Mouse (Mus musculus) pancreas, adult 10 weeks (tissue): Measurements from ENCODE around the gene Olfr1055. TPM values are rescaled to one million over a fixed set of nuclear protein-coding genes. Genes with fewer than 3 reads are reported as not detected.

Experiments used
- polyA plus RNA-seq: library from polyadenylated mRNA; stranded (reverse); fragments of 350-450 nt; fragmentation: Illumina TruSeq; extraction: RNeasy Lipid Tissue Mini Kit (QIAGEN cat#74804); gene quantifications from one replicate; pipeline ENCODE4 v1.2.3, GENCODE M21; 2015; ENCODE audit warnings: low read depth, low replicate concordance; ENCODE audit not compliant: insufficient read depth

The Olfr1055 gene
- polyA plus RNA-seq: not detected

DNA sequence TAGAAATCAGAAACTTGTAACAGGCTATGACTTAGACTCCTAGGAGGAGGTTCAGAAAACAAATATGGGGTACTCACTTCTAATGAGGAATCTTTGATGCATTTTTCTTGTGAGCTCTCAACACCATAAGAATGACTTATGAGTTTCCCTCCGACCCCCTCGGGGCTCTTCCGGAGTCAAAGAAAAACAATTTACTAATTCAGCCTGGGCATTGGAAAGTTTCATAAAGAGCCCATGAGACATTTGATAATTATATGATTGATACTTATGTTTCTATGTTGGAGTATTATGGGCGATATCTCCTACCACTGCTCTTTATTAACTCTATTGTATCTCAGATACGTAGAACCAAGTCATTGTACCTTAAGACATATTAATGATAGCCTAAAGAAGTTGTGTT lies at the start of gene Olfr1055:
Gene Olfr1055, minus strand, starts transcription at position 101 of the 400 bp plus-strand sequence.

DNA sequence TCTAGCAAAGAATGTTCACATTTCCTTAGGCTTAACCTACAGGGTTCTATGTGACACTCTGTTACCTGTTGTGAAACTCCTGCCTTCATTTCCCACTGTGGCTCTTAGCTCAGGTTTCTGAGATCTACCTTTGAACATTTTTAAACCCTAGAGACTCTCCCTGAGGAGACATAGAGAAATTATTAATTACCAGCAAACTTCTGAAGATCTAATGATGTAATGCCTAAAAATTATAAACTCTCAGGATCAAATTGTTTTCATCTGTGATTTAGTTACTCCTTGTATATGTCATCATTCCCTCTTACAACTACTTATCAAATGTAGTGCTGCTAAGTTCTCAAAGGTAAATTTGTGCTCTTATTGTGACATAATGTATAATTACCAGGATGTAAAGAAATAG lies 38.4 kb upstream of the Olfr1055 start, which contains the start of gene Olfr1058:
Gene Olfr1058, minus strand, starts transcription at position 101 of the 400 bp plus-strand sequence.

DNA sequence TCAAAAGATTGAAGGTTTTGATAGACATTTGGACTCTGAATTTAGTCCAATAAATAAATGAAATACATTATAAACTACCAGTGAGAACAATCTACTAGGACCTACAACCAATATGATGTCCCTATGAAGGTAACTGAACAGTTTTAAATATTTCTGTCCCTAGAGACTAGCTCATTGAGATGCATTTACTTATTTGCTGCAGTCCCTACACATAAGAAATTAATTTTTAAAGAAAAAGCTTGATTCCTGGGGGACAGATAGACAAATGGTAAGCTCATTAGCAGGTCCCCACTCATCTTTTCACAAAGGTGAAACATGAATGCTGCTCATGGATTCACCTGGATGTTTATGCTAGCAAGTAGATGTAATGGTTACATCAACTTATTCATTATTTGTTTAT lies 28.2 kb upstream of the Olfr1055 start, which contains the start of gene Olfr1057:
Gene Olfr1057, minus strand, starts transcription at position 101 of the 400 bp plus-strand sequence.

DNA sequence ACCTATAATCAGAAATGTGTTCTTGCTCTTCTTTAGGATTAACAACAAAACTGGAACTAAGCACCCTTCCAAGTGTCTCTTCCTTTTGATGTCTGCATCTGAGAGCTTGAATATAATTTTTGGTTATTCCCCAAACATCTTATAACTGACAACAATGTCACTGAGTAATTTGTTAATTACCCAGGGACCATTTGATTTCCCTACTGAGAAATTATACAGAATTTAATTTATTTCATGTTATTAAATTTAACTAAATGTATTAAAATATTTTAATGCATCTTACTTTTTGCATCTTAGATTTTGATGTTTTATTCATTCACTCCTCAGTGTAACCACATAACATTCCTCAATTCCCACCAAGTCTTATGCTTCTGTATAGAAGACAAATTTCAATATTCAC lies 12.3 kb upstream of the Olfr1055 start, which contains the start of gene Olfr1056:
Gene Olfr1056, minus strand, starts transcription at position 101 of the 400 bp plus-strand sequence.

DNA sequence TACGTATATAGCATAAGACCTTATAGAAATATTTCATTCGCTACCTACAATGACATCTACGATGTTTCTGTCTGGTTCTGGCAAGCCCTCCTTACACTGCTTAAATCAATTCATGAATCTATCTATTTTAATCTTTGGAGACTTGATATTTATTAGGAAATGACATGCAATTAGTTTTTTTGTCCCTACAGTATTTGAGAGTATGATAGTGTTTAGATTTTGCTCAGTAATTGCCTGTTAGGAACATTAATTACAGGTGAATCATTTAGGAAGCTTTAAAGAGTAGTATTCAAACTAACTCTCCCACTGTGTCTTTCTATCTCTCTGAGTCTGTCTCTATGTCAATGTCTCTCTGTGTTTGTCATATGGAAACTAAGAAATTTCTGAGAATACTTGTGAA lies 14.8 kb downstream of the Olfr1055 start, which contains the start of gene Olfr1054:
Gene Olfr1054, minus strand, starts transcription at position 101 of the 400 bp plus-strand sequence.

DNA sequence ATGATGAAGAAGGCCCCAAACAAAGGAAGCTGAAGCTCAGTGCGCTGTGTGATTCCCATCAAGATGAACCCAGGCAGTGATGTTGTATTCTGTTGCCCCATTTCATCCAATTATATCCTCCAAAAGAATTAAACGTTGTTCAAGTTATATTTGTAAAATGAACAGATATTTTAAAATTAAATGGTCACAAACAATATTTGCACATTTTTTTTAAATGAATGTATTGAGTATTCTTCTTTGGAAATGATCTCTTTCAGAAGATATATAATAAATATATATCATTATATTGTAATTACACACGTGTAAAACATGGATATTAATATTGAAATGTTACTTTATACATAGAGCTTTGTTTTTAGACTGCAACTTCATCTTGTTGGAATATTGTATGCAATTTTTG lies 34.9 kb downstream of the Olfr1055 start, which contains the start of gene Olfr1053:
Gene Olfr1053, minus strand, starts transcription at position 101 of the 400 bp plus-strand sequence.

Other genes with a start within 250 kb of the Olfr1055 start
- gene Olfr1039, start 214.4 kb downstream of the Olfr1055 start, polyA plus RNA-seq: not detected
- gene Olfr1040, start 203.6 kb downstream of the Olfr1055 start, polyA plus RNA-seq: not detected
- gene Olfr1042, start 188.4 kb downstream of the Olfr1055 start, polyA plus RNA-seq: not detected
- not detected for gene Olfr1043, start 182.8 kb downstream of the Olfr1055 start, polyA plus RNA-seq
- gene Olfr1044, start 172.5 kb downstream of the Olfr1055 start, polyA plus RNA-seq: not detected
- gene Olfr52, start 164.6 kb downstream of the Olfr1055 start, polyA plus RNA-seq: not detected
- not detected for gene Olfr1045, start 147.3 kb downstream of the Olfr1055 start, polyA plus RNA-seq
- not detected for gene Olfr1046, start 131.0 kb downstream of the Olfr1055 start, polyA plus RNA-seq
- gene Olfr1047, start 118.9 kb downstream of the Olfr1055 start, polyA plus RNA-seq: not detected
- not detected for gene Olfr1048, start 110.0 kb downstream of the Olfr1055 start, polyA plus RNA-seq
- gene Olfr1049, start 92.0 kb downstream of the Olfr1055 start, polyA plus RNA-seq: not detected
- not detected for gene Olfr1051, start 71.2 kb downstream of the Olfr1055 start, polyA plus RNA-seq
- gene Olfr1052, start 57.8 kb downstream of the Olfr1055 start, polyA plus RNA-seq: not detected
- not detected for gene Olfr1053, start 35.0 kb downstream of the Olfr1055 start, polyA plus RNA-seq
- gene Olfr1054, start 14.9 kb downstream of the Olfr1055 start, polyA plus RNA-seq: not detected
- not detected for gene Olfr1056, start 12.2 kb upstream of the Olfr1055 start, polyA plus RNA-seq
- gene Olfr1057, start 28.1 kb upstream of the Olfr1055 start, polyA plus RNA-seq: not detected
- gene Olfr1058, start 38.3 kb upstream of the Olfr1055 start, polyA plus RNA-seq: not detected
- gene Olfr1061, start 63.8 kb upstream of the Olfr1055 start, polyA plus RNA-seq: not detected
- gene Olfr1062, start 76.5 kb upstream of the Olfr1055 start, polyA plus RNA-seq: not detected
- gene Olfr1065, start 100.3 kb upstream of the Olfr1055 start, polyA plus RNA-seq: not detected
- not detected for gene Olfr1066, start 106.0 kb upstream of the Olfr1055 start, polyA plus RNA-seq
- not detected for gene Olfr228, start 137.1 kb upstream of the Olfr1055 start, polyA plus RNA-seq
- not detected for gene Olfr1076, start 158.2 kb upstream of the Olfr1055 start, polyA plus RNA-seq
- gene Olfr1079, start 192.2 kb upstream of the Olfr1055 start, polyA plus RNA-seq: not detected
- gene Olfr1080, start 208.0 kb upstream of the Olfr1055 start, polyA plus RNA-seq: not detected
- gene Olfr1082, start 248.7 kb upstream of the Olfr1055 start, polyA plus RNA-seq: not detected